Mouse (Mus musculus) forebrain, postnatal 0 days (tissue): ENCODE data around the gene Rpl9-ps1. TPM values are rescaled to one million over a fixed set of nuclear protein-coding genes. Genes with fewer than 3 reads are reported as not detected.

Experiments
- ATAC-seq: fragments of 200-750 bp; cut with Nextera tagmentation; 2 replicates; pipeline ENCODE4 v1.8.0; 2017; ENCODE audit warnings: mild to moderate bottlenecking, moderate library complexity
- DNase-seq: peaks from one replicate; pipeline ENCODE4 v3.0.0-alpha.2; 2015
- H3K27ac ChIP-seq: fragments of 300-500 bp; sonication (generic); 2 replicates; pipeline ENCODE4 v1.5.1; 2014; ENCODE audit warnings: low read depth, mild to moderate bottlenecking, antibody characterized with exemption, low read length, moderate library complexity, mixed read lengths
- H3K27me3 ChIP-seq: fragments of 300-500 bp; sonication (generic); 2 replicates; pipeline ENCODE4 v1.6.1; 2014; ENCODE audit warnings: mild to moderate bottlenecking, low read length, mixed read lengths; ENCODE audit not compliant: insufficient read depth
- H3K36me3 ChIP-seq: fragments of 300-500 bp; sonication (generic); 2 replicates; pipeline ENCODE4 v1.6.1; 2014; ENCODE audit warnings: mild to moderate bottlenecking, moderate library complexity; ENCODE audit not compliant: insufficient read depth
- H3K4me1 ChIP-seq: fragments of 300-500 bp; sonication (generic); 2 replicates; pipeline ENCODE4 v1.6.1; 2014; ENCODE audit warnings: antibody characterized with exemption; ENCODE audit not compliant: insufficient read depth
- H3K4me2 ChIP-seq: fragments of 300-500 bp; sonication (generic); 2 replicates; pipeline ENCODE4 v1.6.1; 2014; ENCODE audit warnings: low read depth, mild to moderate bottlenecking, moderate library complexity
- H3K4me3 ChIP-seq: fragments of 300-500 bp; sonication (generic); 2 replicates; pipeline ENCODE4 v1.5.1; 2014; ENCODE audit warnings: low read depth, low read length, mixed read lengths
- H3K9ac ChIP-seq: fragments of 300-500 bp; sonication (generic); 2 replicates; pipeline ENCODE4 v1.6.1; 2014; ENCODE audit warnings: mild to moderate bottlenecking
- H3K9me3 ChIP-seq: fragments of 300-500 bp; sonication (generic); 2 replicates; pipeline ENCODE4 v1.6.1; 2016; ENCODE audit warnings: low read length
- CTCF ChIP-seq: sonication (generic); IDR thresholded peaks from 2 replicates; pipeline ENCODE4 v1.5.1; 2016; ENCODE audit warnings: antibody characterized with exemption, control low read depth, low read depth
- WGBS: fragments of 180-500 bp; shearing (Covaris S2); extraction: QIAGEN DNeasy Blood & Tissue Kit; methylation state at CpG from one replicate; pipeline ENCODE4 v1.1.7; 2014; 5-methylcytosine and 5-hydroxymethylcytosine counted together
- polyA plus RNA-seq: library from polyadenylated mRNA; unstranded; fragments of >200 nt; fragmentation: Nextera tagmentation; extraction: Ambion mirVana; gene quantifications from 2 replicates; pipeline ENCODE4 v1.2.1, GENCODE M21; 2015
- total RNA-seq: library from RNA; depleted of rRNA; stranded (reverse); fragments of >200 nt; gene quantifications from 2 replicates; pipeline ENCODE4 v1.2.3, GENCODE M21; 2014

The Rpl9-ps1 gene
- total and polyA plus RNA-seq, 2 experiments from 2014 or later = not detected

- no peak for ATAC-seq
- H3K9ac ChIP-seq = no peak overlapping the region
- no peak overlapping the region for H3K4me2 ChIP-seq
- no peaks in the 10 kb centered on the region for H3K9me3 ChIP-seq
- no peaks in the 10 kb centered on the region for H3K36me3 ChIP-seq
- 90% methylated on average over 9 of the region's 9 CpGs for WGBS
- H3K27ac ChIP-seq = no peak overlapping the region
- no peaks in the 10 kb centered on the region for H3K27me3 ChIP-seq
- no peak for DNase-seq
- 0 out of 2 replicates have a peak, but pooled peaks cover 2% of the 10 kb centered on the region for H3K4me1 ChIP-seq
- H3K4me3 ChIP-seq = no peak overlapping the region
- TF ChIP-seq CTCF = no peak
Observed at GRCm38 (mm10) chr11:83628808-83629207, 16.6 kb downstream of the Rpl9-ps1 start.

- no peak for ATAC-seq
- Histone ChIP-seq H3K36me3 (no peaks in the 10 kb centered on the region), H3K4me1 (no peaks in the 10 kb centered on the region), H3K27ac (no peak overlapping the region), H3K4me2 (no peak overlapping the region), H3K9me3 (no peaks in the 10 kb centered on the region), H3K4me3 (no peak overlapping the region), H3K9ac (no peak overlapping the region), H3K27me3 (no peaks in the 10 kb centered on the region)
- TF ChIP-seq CTCF = no peak
- WGBS = 79% methylated on average over 3 of the region's 3 CpGs
- DNase-seq = no peak
Observed at GRCm38 (mm10) chr11:83623586-83623985, 21.8 kb downstream of the Rpl9-ps1 start.

GRCm38 (mm10) chr11:83619037-83619436 is 26.4 kb downstream of the Rpl9-ps1 start:
- Histone ChIP-seq H3K27me3 (no peaks in the 10 kb centered on the region), H3K9ac (no peak overlapping the region), H3K4me1 (no peaks in the 10 kb centered on the region), H3K27ac (no peak overlapping the region), H3K36me3 (no peaks in the 10 kb centered on the region), H3K9me3 (no peaks in the 10 kb centered on the region), H3K4me3 (no peak overlapping the region), H3K4me2 (no peak overlapping the region)
- 97% methylated on average over 1 of the region's 1 CpGs for WGBS
- ATAC-seq (no peak), DNase-seq (no peak)
- no peak for TF ChIP-seq CTCF

GRCm38 (mm10) chr11:83618238-83618637 is 27.2 kb downstream of the Rpl9-ps1 start:
- no peak for TF ChIP-seq CTCF
- no peaks in the 10 kb centered on the region for H3K9me3 ChIP-seq
- H3K27ac ChIP-seq = no peak overlapping the region
- no peaks in the 10 kb centered on the region for H3K27me3 ChIP-seq
- no peak overlapping the region for H3K9ac ChIP-seq
- H3K4me1 ChIP-seq = no peaks in the 10 kb centered on the region
- no peak for DNase-seq
- no peak for ATAC-seq
- no peaks in the 10 kb centered on the region for H3K36me3 ChIP-seq
- H3K4me3 ChIP-seq = no peak overlapping the region
- H3K4me2 ChIP-seq = no peak overlapping the region
- WGBS = 51% methylated on average over 5 of the region's 5 CpGs

- DNase-seq = no peak
- no peaks in the 10 kb centered on the region for H3K9me3 ChIP-seq
- H3K4me2 ChIP-seq = no peak overlapping the region
- H3K27ac ChIP-seq = no peak overlapping the region
- H3K9ac ChIP-seq = no peak overlapping the region
- no peaks in the 10 kb centered on the region for H3K4me1 ChIP-seq
- H3K27me3 ChIP-seq = no peaks in the 10 kb centered on the region
- H3K36me3 ChIP-seq = no peaks in the 10 kb centered on the region
- no peak for TF ChIP-seq CTCF
- no peak overlapping the region for H3K4me3 ChIP-seq
- ATAC-seq = no peak
- WGBS = 96% methylated on average over 1 of the region's 1 CpGs
Observed at GRCm38 (mm10) chr11:83616586-83616985, 28.8 kb downstream of the Rpl9-ps1 start.

GRCm38 (mm10) chr11:83610900-83611299 is 34.5 kb downstream of the Rpl9-ps1 start:
- no peak for TF ChIP-seq CTCF
- H3K4me1 ChIP-seq = no peaks in the 10 kb centered on the region
- DNase-seq (no peak), ATAC-seq (no peak)
- H3K4me2 ChIP-seq = no peak overlapping the region
- 69% methylated on average over 2 of the region's 2 CpGs for WGBS
- no peak overlapping the region for H3K4me3 ChIP-seq
- no peak overlapping the region for H3K9ac ChIP-seq
- no peaks in the 10 kb centered on the region for H3K9me3 ChIP-seq
- no peak overlapping the region for H3K27ac ChIP-seq
- H3K27me3 ChIP-seq = no peaks in the 10 kb centered on the region
- H3K36me3 ChIP-seq = no peaks in the 10 kb centered on the region

- 35% methylated on average over 1 of the region's 1 CpGs for WGBS
- ATAC-seq = no peak
- no peak for TF ChIP-seq CTCF
Observed at GRCm38 (mm10) chr11:83606396-83606795, 39.0 kb downstream of the Rpl9-ps1 start.

GRCm38 (mm10) chr11:83605535-83605934 is 39.9 kb downstream of the Rpl9-ps1 start:
- H3K36me3 ChIP-seq = no peaks in the 10 kb centered on the region
- H3K27me3 ChIP-seq = no peaks in the 10 kb centered on the region
- no peak for TF ChIP-seq CTCF
- H3K4me3 ChIP-seq = no peak overlapping the region
- DNase-seq (no peak), ATAC-seq (no peak)
- no peak overlapping the region for H3K4me2 ChIP-seq
- no peak overlapping the region for H3K9ac ChIP-seq
- no peaks in the 10 kb centered on the region for H3K9me3 ChIP-seq
- 94% methylated on average over 3 of the region's 3 CpGs for WGBS
- H3K27ac ChIP-seq = no peak overlapping the region
- H3K4me1 ChIP-seq = no peaks in the 10 kb centered on the region

More at GRCm38 (mm10) chr11:83606396-83606795, 39.0 kb downstream of the Rpl9-ps1 start:
- no peaks in the 10 kb centered on the region for H3K27me3 ChIP-seq
- no peak overlapping the region for H3K27ac ChIP-seq
- no peaks in the 10 kb centered on the region for H3K4me1 ChIP-seq
- no peaks in the 10 kb centered on the region for H3K36me3 ChIP-seq
- H3K9me3 ChIP-seq = no peaks in the 10 kb centered on the region
- H3K4me2 ChIP-seq = no peak overlapping the region
- no peak overlapping the region for H3K4me3 ChIP-seq
- no peak overlapping the region for H3K9ac ChIP-seq
- DNase-seq = no peak
